Mouse (Mus musculus) liver, embryonic 11.5 days (tissue): ENCODE measurements around the gene Pcdh7. TPM values are rescaled to one million over a fixed set of nuclear protein-coding genes. Genes with fewer than 3 reads are reported as not detected.
A peak's percentile ranks its signal among the peaks of the same experiment; 100 is the strongest.

Experiments
- ATAC-seq: fragments of 200-750 bp; cut with Nextera tagmentation; replicated peaks from 2 replicates; pipeline ENCODE4 v1.8.0; 2017; ENCODE audit warnings: moderate number of reproducible peaks, mild to moderate bottlenecking, moderate TSS enrichment, moderate library complexity; ENCODE audit not compliant: low FRiP score
- DNase-seq: peaks from one replicate; pipeline ENCODE4 v3.0.0-alpha.2; 2017; ENCODE audit warnings: low spot score
- H3K27ac ChIP-seq: fragments of 300-500 bp; sonication (generic); 2 replicates; pipeline ENCODE4 v1.5.1; 2014; ENCODE audit warnings: mild to moderate bottlenecking, low read depth, low read length, control low read depth
- H3K27me3 ChIP-seq: fragments of 300-500 bp; sonication (generic); replicated peaks from 2 replicates; pipeline ENCODE4 v1.6.1; 2014; ENCODE audit warnings: low read length, mixed read lengths; ENCODE audit not compliant: control insufficient read depth, insufficient read depth
- H3K36me3 ChIP-seq: fragments of 300-500 bp; sonication (generic); 2 replicates; pipeline ENCODE4 v1.6.1; 2014; ENCODE audit warnings: mild to moderate bottlenecking, low read length, moderate library complexity, mixed read lengths; ENCODE audit not compliant: control insufficient read depth, insufficient read depth
- H3K4me1 ChIP-seq: fragments of 300-500 bp; sonication (generic); replicated peaks from 2 replicates; pipeline ENCODE4 v1.6.1; 2014; ENCODE audit warnings: low read length, mixed read lengths; ENCODE audit not compliant: control insufficient read depth, insufficient read depth
- H3K4me2 ChIP-seq: fragments of 300-500 bp; sonication (generic); 2 replicates; pipeline ENCODE4 v1.6.1; 2014; ENCODE audit warnings: mild to moderate bottlenecking, control low read depth, moderate library complexity
- H3K4me3 ChIP-seq: fragments of 300-500 bp; sonication (generic); 2 replicates; pipeline ENCODE4 v1.5.1; 2014; ENCODE audit warnings: low read depth, low read length, control low read depth
- H3K9ac ChIP-seq: fragments of 300-500 bp; sonication (generic); 2 replicates; pipeline ENCODE4 v1.6.1; 2014; ENCODE audit warnings: low read depth, low read length, control low read depth
- H3K9me3 ChIP-seq: fragments of 300-500 bp; sonication (generic); 2 replicates; pipeline ENCODE4 v1.6.1; 2016; ENCODE audit warnings: low read length, inconsistent platforms, mixed read lengths; ENCODE audit not compliant: control insufficient read depth
- WGBS: fragments of 180-500 bp; shearing (Covaris S2); extraction: QIAGEN DNeasy Blood & Tissue Kit; methylation state at CpG from one replicate; pipeline ENCODE4 v1.1.7; 2014; 5-methylcytosine and 5-hydroxymethylcytosine counted together
- polyA plus RNA-seq: library from polyadenylated mRNA; unstranded; fragments of >200 nt; fragmentation: Nextera tagmentation; extraction: Ambion mirVana; gene quantifications from 2 replicates; pipeline ENCODE4 v1.2.1, GENCODE M21; 2014

Pcdh7 gene
- polyA plus RNA-seq, 1 experiment from 2014 or later: 4.4 TPM

DNA sequence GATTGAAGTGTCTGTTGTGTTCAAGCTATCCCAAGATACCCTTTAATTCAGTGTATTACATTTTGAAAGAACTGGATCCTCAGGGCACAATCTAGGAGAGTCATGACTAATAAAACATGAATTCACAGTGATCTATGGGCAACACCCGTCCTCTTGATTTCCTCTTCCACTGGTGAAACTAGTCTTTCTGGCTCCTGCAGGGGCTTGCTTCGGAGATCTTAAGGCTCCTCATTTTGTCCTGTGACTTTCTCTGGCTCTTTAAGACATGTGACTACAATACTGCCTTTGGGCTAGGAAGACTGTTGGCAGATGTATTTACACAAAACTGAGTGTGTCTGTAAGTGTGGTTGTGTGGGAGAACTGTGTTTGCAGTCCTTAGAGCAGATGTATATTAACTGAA, 225.4 kb downstream of the Pcdh7 start:
- no peak overlapping the region for H3K27ac ChIP-seq
- DNase-seq: no peak
- no peaks in the 10 kb centered on the region for H3K36me3 ChIP-seq
- no peaks in the 10 kb centered on the region for H3K4me1 ChIP-seq
- no peaks in the 10 kb centered on the region for H3K9me3 ChIP-seq
- H3K4me3 ChIP-seq: no peak overlapping the region
- 75% methylated on average over 2 of the region's 2 CpGs for WGBS
- H3K9ac ChIP-seq: no peak overlapping the region
- no peaks in the 10 kb centered on the region for H3K27me3 ChIP-seq
- H3K4me2 ChIP-seq: no peak overlapping the region
- ATAC-seq: no peak

DNA sequence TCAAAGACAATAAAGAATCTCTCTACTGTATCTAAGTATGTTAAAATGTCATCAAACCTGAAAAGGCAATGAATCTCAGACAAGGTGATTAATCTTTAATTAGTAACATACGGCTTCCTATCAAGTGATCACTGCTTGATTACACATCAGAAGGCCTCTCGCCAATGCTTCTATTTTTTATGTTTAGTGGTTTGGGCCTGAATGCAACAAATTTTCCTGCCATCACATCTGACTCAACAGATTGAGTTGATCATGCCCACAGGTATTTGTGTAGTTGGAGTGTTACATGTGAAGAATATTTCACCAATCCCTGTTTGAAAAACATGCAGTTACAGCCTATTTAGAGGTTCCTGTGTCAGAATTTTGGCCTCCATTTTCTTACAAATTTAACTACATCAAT, 225.8 kb downstream of the Pcdh7 start:
- no peak for ATAC-seq

DNA sequence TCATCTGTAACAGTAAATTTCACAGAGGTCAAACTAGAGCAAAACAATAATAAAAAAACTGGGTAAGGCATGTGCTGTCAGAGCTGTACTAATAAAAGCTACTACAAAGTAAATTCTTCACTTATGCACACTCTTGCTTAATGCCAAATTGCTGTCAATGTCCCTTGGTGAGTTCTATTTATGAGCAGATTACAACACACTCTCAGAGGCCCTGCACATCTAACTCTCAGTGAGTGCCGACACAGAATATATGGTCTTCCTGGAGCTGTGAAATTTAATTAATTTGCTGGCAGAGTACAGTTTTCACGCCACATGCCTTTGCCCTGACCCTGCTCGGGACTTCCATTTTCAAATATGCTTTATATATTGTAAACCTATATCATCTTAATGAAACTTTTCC, 227.7 kb downstream of the Pcdh7 start:
- Histone ChIP-seq H3K36me3 (no peaks in the 10 kb centered on the region), H3K4me2 (no peak overlapping the region), H3K4me3 (no peak overlapping the region), H3K27me3 (no peaks in the 10 kb centered on the region), H3K27ac (no peak overlapping the region), H3K9ac (no peak overlapping the region), H3K9me3 (no peaks in the 10 kb centered on the region), H3K4me1 (no peaks in the 10 kb centered on the region)
- ATAC-seq: no peak
- DNase-seq: no peak
- 82% methylated on average over 3 of the region's 3 CpGs for WGBS

More for the DNA sequence above, 225.8 kb downstream of the Pcdh7 start:
- Histone ChIP-seq H3K36me3 (no peaks in the 10 kb centered on the region), H3K4me3 (no peak overlapping the region), H3K27ac (no peak overlapping the region), H3K9me3 (no peaks in the 10 kb centered on the region), H3K4me2 (no peak overlapping the region), H3K9ac (no peak overlapping the region), H3K4me1 (no peaks in the 10 kb centered on the region), H3K27me3 (no peaks in the 10 kb centered on the region)
- no peak for DNase-seq
- 80% methylated on average over 2 of the region's 2 CpGs for whole genome bisulfite sequencing

DNA sequence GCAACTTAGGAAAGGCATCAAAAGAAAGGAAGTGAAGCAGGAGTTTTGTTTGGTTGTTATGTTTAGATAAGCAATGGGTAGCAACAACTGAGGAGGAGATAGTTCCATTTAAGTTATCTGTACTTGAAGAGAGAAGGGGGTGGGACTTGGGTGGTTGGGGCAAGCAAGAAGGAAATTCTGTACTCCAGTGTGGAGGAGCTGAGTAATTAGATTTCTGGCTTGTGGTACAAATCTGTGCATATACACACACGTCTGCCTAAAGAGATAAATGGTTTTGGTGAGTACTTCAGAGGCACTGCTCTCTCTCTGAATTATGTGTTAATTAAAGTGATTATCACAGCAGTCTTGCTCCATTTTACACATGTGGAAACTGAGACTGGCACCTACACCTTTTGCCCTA, 241.6 kb downstream of the Pcdh7 start:
- DNase-seq: no peak
- no peaks in the 10 kb centered on the region; the same call in 1 of the 2 replicates for H3K4me1 ChIP-seq
- ATAC-seq: peak; percentile 69
- H3K36me3 ChIP-seq: no peaks in the 10 kb centered on the region
- H3K9ac ChIP-seq: no peak overlapping the region
- H3K4me3 ChIP-seq: no peak overlapping the region
- no peaks in the 10 kb centered on the region for H3K9me3 ChIP-seq
- no peaks in the 10 kb centered on the region for H3K27me3 ChIP-seq
- H3K27ac ChIP-seq: no peak overlapping the region
- WGBS: 33% methylated on average over 1 of the region's 1 CpGs
- H3K4me2 ChIP-seq: no peak overlapping the region

DNA sequence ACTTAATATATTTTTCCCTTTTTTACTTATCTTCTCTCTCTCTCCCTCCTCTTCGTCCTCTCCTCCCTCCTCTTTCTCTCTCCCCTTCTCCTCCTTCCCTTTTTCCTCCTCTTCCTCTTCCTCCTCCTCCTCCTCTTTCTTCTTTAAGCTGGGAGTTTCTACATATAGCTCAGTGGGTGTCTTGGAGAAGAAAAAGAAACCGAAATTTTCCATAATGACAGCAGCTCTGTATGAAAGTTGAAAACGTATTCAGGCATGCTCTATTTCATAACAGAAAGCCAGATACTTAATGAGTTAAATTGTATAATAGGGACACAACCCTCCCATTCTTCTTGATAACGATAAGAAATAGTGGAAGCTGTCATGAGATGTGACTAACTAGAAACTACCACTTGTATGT, 246.0 kb downstream of the Pcdh7 start:
- H3K27me3 ChIP-seq: no peaks in the 10 kb centered on the region
- no peak overlapping the region for H3K4me3 ChIP-seq
- H3K36me3 ChIP-seq: no peaks in the 10 kb centered on the region
- no peak overlapping the region for H3K4me2 ChIP-seq
- no peak for ATAC-seq
- no peak for DNase-seq
- no peaks in the 10 kb centered on the region for H3K9me3 ChIP-seq
- H3K9ac ChIP-seq: no peak overlapping the region
- H3K4me1 ChIP-seq: no peaks in the 10 kb centered on the region; the same call in 1 of the 2 replicates
- no peak overlapping the region for H3K27ac ChIP-seq
- 73% methylated on average over 4 of the region's 4 CpGs for WGBS

DNA sequence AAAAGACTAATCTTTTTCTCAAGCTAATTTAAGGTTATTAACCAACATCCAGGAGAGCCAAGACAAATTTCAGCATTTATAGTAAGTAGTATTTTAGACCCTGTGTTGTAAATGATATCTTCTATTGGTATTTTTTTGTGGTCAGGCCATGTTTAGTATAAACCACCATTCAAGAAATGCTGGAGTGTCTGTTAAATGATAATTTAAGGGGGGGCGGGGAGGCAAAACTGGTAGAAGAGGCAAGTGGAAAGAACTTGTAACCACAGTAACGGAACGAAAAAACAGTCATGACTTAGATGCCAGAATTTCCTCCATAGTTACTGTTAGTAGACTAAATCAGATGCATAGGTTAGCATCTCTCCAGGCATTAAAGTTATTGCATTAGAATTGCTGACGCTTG, 246.4 kb downstream of the Pcdh7 start:
- no peak for DNase-seq
- Histone ChIP-seq H3K9me3 (no peaks in the 10 kb centered on the region), H3K4me2 (no peak overlapping the region), H3K27me3 (no peaks in the 10 kb centered on the region), H3K36me3 (no peaks in the 10 kb centered on the region), H3K4me3 (no peak overlapping the region), H3K27ac (no peak overlapping the region), H3K9ac (no peak overlapping the region), H3K4me1 (no peaks in the 10 kb centered on the region; the same call in 1 of the 2 replicates)
- WGBS: 85% methylated on average over 4 of the region's 4 CpGs
- ATAC-seq: no peak

DNA sequence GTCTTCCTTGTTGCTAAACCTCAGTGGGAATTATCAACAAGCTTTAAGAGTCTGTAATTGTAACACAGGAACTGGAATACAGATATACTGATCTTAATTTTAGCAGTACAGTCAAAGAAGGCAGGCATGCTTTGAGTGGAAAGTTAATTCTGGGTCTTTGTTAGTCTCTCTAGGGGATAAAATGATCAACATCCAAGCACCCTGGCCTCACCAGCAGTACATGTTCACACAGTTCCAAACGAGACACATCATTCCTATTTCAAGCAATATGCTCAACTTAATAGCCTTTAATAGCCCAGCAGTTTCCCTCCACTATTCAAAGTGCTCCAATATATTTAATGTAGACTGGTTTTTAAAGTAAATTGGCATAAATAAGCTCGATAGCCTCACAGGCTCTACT, 275.8 kb downstream of the Pcdh7 start:
- Histone ChIP-seq H3K27me3 (no peaks in the 10 kb centered on the region), H3K4me1 (no peaks in the 10 kb centered on the region), H3K9ac (no peak overlapping the region), H3K36me3 (no peaks in the 10 kb centered on the region), H3K27ac (no peak overlapping the region), H3K4me2 (no peak overlapping the region), H3K9me3 (no peaks in the 10 kb centered on the region), H3K4me3 (no peak overlapping the region)
- WGBS: 79% methylated on average over 2 of the region's 2 CpGs
- ATAC-seq (no peak), DNase-seq (no peak)

DNA sequence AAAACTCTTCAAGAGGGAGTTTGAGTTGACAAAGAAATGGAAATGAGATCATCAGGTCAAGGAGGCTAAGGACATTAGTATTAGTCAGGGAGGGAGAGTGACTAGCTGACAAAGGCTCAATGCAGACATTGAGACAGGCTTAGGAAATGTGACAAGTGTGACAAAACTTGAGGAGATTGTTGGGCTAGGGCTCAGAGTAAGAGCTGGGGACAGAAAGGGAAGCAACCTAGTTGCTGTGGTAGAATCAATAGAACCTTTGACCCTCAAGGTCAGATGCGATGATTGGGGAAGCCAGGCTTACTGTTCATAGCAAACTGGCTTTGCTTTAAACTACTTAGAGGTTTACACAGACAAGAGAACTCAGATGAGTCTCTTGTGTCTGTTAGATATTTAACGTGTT, 303.6 kb downstream of the Pcdh7 start:
- 67% methylated on average over 2 of the region's 2 CpGs for WGBS
- no peak overlapping the region for H3K9ac ChIP-seq
- no peaks in the 10 kb centered on the region for H3K4me1 ChIP-seq
- H3K27me3 ChIP-seq: no peaks in the 10 kb centered on the region
- no peak overlapping the region for H3K4me3 ChIP-seq
- H3K27ac ChIP-seq: no peak overlapping the region
- no peak for ATAC-seq
- no peaks in the 10 kb centered on the region for H3K36me3 ChIP-seq
- no peaks in the 10 kb centered on the region for H3K9me3 ChIP-seq
- H3K4me2 ChIP-seq: no peak overlapping the region
- no peak for DNase-seq

DNA sequence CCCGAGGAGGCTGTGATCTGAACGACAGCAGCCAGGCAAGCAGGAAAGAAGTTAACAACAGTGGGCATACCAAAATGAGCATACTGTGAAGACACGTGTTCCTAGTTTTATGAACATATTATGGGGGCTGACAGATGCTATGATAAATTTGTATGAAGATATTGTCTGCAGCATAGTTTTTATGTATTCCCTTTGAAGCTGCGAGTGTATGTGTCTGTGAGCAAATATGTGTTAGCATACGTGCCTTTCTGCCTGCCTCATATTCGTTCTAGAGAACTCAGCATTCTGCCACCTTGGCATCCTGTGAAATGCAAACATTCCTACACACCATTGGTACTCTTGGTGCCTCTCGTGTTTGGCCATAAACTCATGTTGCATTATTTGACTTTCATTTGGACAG, 307.4 kb downstream of the Pcdh7 start:
- ATAC-seq (no peak), DNase-seq (no peak)
- Histone ChIP-seq H3K4me1 (no peaks in the 10 kb centered on the region), H3K4me3 (no peak overlapping the region), H3K27ac (no peak overlapping the region), H3K27me3 (no peaks in the 10 kb centered on the region), H3K4me2 (no peak overlapping the region), H3K9me3 (no peaks in the 10 kb centered on the region), H3K36me3 (no peaks in the 10 kb centered on the region), H3K9ac (no peak overlapping the region)
- 76% methylated on average over 7 of the region's 7 CpGs for whole genome bisulfite sequencing
